Mouse (Mus musculus): ENCODE measurements around the gene Spata7. TPM values are rescaled to one million over a fixed set of nuclear protein-coding genes. Genes with fewer than 3 reads are reported as not detected.

Gene Spata7
- polyA plus RNA-seq, 1 experiment from 2014 or later = 13.7 TPM

DNA sequence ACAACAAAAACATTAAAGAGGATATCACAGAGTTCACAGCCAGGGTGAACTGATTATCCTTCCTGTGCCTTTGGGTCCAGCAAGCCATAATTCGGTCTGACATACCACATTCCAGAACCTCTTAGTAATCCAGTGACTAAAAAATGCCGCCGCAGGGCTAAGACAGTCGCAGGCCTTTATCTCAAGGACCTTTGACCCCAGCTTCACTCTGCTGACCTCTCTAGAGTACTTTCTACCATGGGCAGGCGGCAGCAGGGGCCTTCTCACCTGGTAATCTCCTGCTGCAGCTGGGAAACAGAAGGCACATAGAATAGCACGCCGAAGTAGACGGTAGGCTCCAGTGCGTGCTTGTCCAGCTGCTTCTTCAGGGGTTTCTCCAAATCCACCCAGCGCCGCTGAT lies 86.8 kb downstream of the Spata7 start:
- Histone ChIP-seq H3K27me3 (ENCODE audit: control insufficient read depth, insufficient read depth, low read length) (no peaks in the 10 kb centered on the region), H3K36me3 (ENCODE audit: control insufficient read depth, insufficient read depth, low read length) (peaks cover 10% of the 10 kb centered on the region; the same call in 1 of the 2 replicates), H3K27ac (replicated peaks in 1 of 2; ENCODE audit: control insufficient read depth in 1 of 2, insufficient read depth in 1 of 2, low read depth in 2 of 2, low read length in 2 of 2) (peak overlapping the region; percentile 44 to 47), H3K9me3 (ENCODE audit: control insufficient read depth, low read length) (no peaks in the 10 kb centered on the region), H3K4me3 (ENCODE audit: control insufficient read depth in 1 of 2, insufficient read depth in 1 of 2, low read depth in 1 of 2, low read length in 2 of 2) (no peak overlapping the region), H3K9ac (ENCODE audit: low read length) (no peak overlapping the region), H3K4me1 (ENCODE audit: control insufficient read depth in 2 of 2, insufficient read depth in 2 of 2, low read length in 2 of 2) (peaks cover 18 to 30% of the 10 kb centered on the region in 2 experiments), H3K4me2 (ENCODE audit: low read length) (peak overlapping the region; percentile 19; the same call in 1 of the 2 replicates)
- 8% methylated on average over 11 of the region's 11 CpGs for WGBS
- ATAC-seq (ENCODE audit: insufficient number of reproducible peaks, insufficient read depth, low FRiP score, low read depth) = no peak; the same call in 1 of the 2 replicates

GRCm38 (mm10) chr12:98716142-98716541 lies 88.2 kb downstream of the Spata7 start:
- no peak overlapping the region for H3K4me3 ChIP-seq (ENCODE audit: control insufficient read depth in 1 of 2, insufficient read depth in 1 of 2, low read depth in 1 of 2, low read length in 2 of 2)
- no peak overlapping the region for H3K4me2 ChIP-seq (ENCODE audit: low read length)
- H3K4me1 ChIP-seq (ENCODE audit: control insufficient read depth in 2 of 2, insufficient read depth in 2 of 2, low read length in 2 of 2) = peaks cover 22 to 41% of the 10 kb centered on the region in 2 experiments
- WGBS = 73% methylated on average over 2 of the region's 2 CpGs
- ATAC-seq (ENCODE audit: insufficient number of reproducible peaks, insufficient read depth, low FRiP score, low read depth) = no peak
- no peaks in the 10 kb centered on the region for H3K27me3 ChIP-seq (ENCODE audit: control insufficient read depth, insufficient read depth, low read length)
- H3K9ac ChIP-seq (ENCODE audit: low read length) = no peak overlapping the region
- H3K9me3 ChIP-seq (ENCODE audit: control insufficient read depth, low read length) = no peaks in the 10 kb centered on the region
- H3K27ac ChIP-seq (replicated peaks in 1 of 2; ENCODE audit: control insufficient read depth in 1 of 2, insufficient read depth in 1 of 2, low read depth in 2 of 2, low read length in 2 of 2) = no peak overlapping the region
- H3K36me3 ChIP-seq (ENCODE audit: control insufficient read depth, insufficient read depth, low read length) = peaks cover 3% of the 10 kb centered on the region; the same call in 1 of the 2 replicates

Other genes with a start within 250 kb of the Spata7 start
- 0.12 and 0.26 TPM in 2 replicates for gene Kcnk10, start 49.8 kb upstream of the Spata7 start, polyA plus RNA-seq (2014; fragmentation: Nextera tagmentation; extraction: Ambion mirVana)
- gene Ptpn21, start 109.2 kb downstream of the Spata7 start, polyA plus RNA-seq (2014; fragmentation: Nextera tagmentation; extraction: Ambion mirVana) = 14.1 and 14.4 TPM in 2 replicates
- 99.9 and 102 TPM in 2 replicates for gene Zc3h14, start 118.8 kb downstream of the Spata7 start, polyA plus RNA-seq (2014; fragmentation: Nextera tagmentation; extraction: Ambion mirVana)